Mouse (Mus musculus): ENCODE data around the gene Sytl5.

The Sytl5 gene

DNA sequence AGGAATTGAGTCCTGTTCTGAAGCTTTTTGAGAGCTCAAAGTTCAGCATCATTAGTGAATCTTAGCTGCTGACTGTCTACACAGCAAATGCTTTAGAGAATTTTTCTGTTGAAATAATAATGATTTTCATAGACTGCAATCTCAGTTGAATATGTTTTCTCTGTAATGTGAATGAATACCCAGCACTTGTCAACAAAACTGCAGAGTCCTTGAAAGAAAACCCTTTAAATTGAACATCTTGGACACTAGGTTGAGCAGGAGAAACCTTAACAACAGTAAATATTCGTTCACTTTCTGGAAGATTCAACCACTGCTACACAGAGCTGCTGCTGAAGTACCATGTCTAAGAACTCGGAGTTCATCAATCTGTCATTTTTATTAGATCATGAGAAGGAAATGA, at the start of gene Sytl5:
TSS of gene Sytl5 (plus strand) at position 301 of the 400 bp plus-strand sequence.
- DNase-seq (ENCODE audit: low spot score): no peak

- DNase-seq (ENCODE audit: low spot score): no peak
Measured at GRCm38 (mm10) chrX:9846628-9847027, 38.8 kb upstream of the Sytl5 start, which contains the start of gene Hypm. TSS of gene Hypm (plus strand) at chrX:9846928.

DNA sequence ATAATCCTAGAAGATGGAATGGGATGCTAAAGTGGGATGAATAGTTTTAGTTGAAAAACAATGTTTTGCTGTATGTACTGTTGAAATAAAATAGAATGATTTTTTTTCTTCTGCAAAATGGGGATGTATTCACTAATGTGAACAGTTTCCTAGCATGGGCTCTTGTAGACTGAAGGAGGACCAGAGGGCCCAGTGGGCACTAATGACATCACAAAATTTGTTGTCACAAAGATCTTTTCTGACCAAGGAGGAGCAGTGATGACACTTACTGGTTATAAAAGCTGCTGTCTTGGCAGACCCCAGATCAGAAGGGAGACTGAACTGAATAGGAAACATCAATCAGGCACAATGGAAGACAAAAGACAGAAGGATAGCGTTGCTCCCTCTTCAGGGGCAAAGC, 36.0 kb upstream of the Sytl5 start, which contains the start of gene H2al3:
TSS of gene H2al3 (plus strand) at position 301 of the 400 bp plus-strand sequence.
- DNase-seq (ENCODE audit: low spot score): no peak

- no peak for DNase-seq (ENCODE audit: low spot score)
Measured at GRCm38 (mm10) chrX:9861859-9862258, 23.6 kb upstream of the Sytl5 start.

GRCm38 (mm10) chrX:9875519-9875918, 9.9 kb upstream of the Sytl5 start:
- DNase-seq (ENCODE audit: low spot score): no peak

DNA sequence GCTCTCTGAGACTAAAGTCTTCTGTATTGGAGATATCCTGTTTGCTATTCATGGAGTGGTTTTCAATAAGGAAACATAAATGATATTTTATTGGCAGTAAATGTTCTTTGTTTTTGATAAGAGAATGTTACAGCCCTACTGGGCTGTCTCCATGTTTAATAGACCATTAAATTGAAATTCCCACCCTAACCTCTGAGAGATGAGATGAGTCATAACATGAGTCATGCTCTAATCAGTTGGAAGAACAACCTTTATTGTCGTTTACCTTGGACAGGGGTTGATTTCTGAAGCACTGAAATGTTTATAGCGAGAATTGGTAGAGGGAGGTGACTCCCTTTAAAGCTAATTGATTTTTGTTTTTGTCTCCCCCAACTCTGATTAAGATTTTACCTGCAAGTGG, 24.1 kb downstream of the Sytl5 start:
- DNase-seq (ENCODE audit: low spot score): no peak

GRCm38 (mm10) chrX:9933839-9934238, 48.4 kb downstream of the Sytl5 start:
- no peak for DNase-seq (ENCODE audit: low spot score)

DNA sequence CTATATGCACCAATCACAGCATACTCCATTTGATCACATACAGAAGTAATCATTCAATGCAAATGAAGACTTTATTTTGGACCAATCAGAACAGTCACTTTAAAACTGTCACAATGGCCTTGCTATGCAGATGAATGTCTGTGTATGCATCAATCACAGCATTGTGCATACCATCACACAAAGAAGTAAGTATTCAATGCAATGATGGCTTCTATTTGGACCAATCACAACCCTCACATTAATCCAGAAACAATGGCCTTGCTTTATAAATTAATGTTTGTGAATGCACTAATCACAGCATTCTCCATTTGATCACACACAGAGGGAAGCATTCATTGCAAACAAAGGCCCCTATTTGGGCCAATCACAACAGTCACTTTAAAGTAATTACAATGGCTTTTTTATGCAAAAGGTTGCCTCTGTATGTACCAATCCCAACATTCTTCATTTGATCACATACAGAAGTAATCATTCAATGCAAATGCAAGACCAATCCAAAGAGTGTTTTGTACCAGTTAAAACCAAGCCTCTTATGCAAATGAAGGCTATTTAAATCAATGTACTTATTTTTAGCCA, 98.8 kb downstream of the Sytl5 start:
- no peak for DNase-seq (ENCODE audit: low spot score)

DNA sequence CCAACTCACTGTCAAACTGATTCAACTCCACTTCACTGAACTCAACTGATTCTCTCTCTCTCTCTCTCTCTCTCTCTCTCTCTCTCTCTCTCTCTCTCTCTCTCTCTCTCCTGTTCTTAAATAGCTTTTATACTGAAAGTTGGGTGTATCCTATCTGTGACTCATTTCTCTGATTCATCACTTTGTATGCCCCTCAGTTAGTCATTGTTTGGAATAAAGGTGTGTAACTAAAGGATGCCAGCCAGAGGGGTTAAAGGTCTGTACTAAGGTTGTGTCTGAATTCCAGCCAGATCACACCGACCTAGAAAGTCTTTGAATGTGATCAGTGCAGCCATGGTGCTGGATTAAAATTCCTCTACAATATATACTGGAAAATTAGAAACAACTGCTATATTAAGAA, 115.3 kb downstream of the Sytl5 start:
- no peak for DNase-seq (ENCODE audit: low spot score)

- DNase-seq (ENCODE audit: low spot score): no peak
Measured at GRCm38 (mm10) chrX:10005946-10006345, 120.5 kb downstream of the Sytl5 start.

DNA sequence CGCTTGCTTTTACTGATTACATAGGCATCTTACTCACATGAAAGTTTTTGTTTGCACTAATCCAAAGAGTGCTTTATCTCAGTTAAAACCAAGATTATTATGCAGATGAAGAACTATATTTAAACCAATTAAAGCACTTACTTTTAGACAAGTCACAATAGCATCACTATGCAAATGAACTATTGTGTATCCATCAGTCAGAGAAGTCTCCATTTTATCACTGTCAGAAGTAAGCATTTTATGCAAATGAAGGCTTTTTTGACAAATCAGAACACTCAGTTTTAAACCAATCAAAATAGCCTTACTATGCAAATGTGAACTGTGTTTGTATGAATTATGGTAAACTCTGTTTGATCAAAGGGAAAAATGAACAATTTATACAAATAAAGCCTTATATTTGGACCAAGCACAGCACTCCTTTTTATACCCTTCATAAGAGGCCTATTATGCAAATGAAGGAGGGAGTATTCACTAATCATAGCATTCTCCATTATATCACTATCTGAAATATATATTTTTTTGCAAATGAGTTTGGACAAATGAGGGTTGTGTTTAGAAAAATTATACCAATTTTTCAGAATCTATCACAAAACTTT, 122.4 kb downstream of the Sytl5 start:
- DNase-seq (ENCODE audit: low spot score): no peak

GRCm38 (mm10) chrX:10010202-10010601, 124.8 kb downstream of the Sytl5 start:
- no peak for DNase-seq (ENCODE audit: low spot score)

DNA sequence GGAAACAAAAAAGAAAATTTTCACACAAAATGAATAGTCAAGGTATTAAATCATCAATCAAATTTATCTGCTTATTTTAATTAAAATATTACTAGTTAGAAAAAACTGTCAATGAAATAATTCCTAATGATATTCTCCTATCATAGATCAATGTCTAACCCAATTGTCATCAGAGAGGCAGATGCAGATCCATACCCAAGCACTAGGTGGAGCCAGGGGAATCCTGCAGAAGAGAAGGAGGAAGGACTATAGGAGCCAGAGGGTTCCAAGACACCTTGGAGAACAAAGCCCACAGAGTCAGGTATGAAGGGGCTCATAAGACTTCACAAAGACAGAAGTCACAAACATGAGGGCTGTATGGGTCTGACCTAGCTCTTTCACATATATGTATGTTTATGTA, 149.2 kb downstream of the Sytl5 start:
- DNase-seq (ENCODE audit: low spot score): no peak

All from T-cell, adult 2 months (primary cell).